Mouse (Mus musculus): ENCODE measurements around the gene Tspear.

GRCm38 (mm10) chr10:77839006-77839405, 152.6 kb downstream of the Tspear start:
- TF ChIP-seq CTCF (IDR thresholded peaks at IDR 0.05 in 2 of 3, conservative IDR thresholded peaks at IDR 0.05 in 1 of 3; ENCODE audit: control insufficient read depth in 1 of 3, insufficient read depth in 1 of 3, low read depth in 2 of 3, low read length in 3 of 3, poor library complexity in 1 of 3, severe bottlenecking in 1 of 3), result no peak
- no peak for TF ChIP-seq CHD2 (IDR thresholded peaks at IDR 0.05; ENCODE audit: low read length)
- no peak for TF ChIP-seq ZNF384 (IDR thresholded peaks at IDR 0.05; ENCODE audit: low read depth, low read length)
- no peak for TF ChIP-seq KAT2A (conservative IDR thresholded peaks at IDR 0.05; ENCODE audit: low read depth, low read length)
- TF ChIP-seq MXI1 (IDR thresholded peaks at IDR 0.05; ENCODE audit: low read depth, low read length), result no peak
- TF ChIP-seq SMC3 (IDR thresholded peaks at IDR 0.05; ENCODE audit: low read depth, low read length), result no peak
- TF ChIP-seq POLR2A (IDR thresholded peaks at IDR 0.05; ENCODE audit: control insufficient read depth in 1 of 2, insufficient read depth in 1 of 2, low read depth in 1 of 2, low read length in 2 of 2, poor library complexity in 1 of 2), result no peak
- no peak for TF ChIP-seq RCOR1 (IDR thresholded peaks at IDR 0.05; ENCODE audit: low read depth, low read length)
- TF ChIP-seq GATA1 (IDR thresholded peaks at IDR 0.05; ENCODE audit: low read depth, low read length), result no peak
- no peak for TF ChIP-seq HCFC1 (IDR thresholded peaks at IDR 0.05; ENCODE audit: low read depth, low read length)
- TF ChIP-seq BHLHE40 (IDR thresholded peaks at IDR 0.05; ENCODE audit: borderline replicate concordance, low read depth, low read length), result no peak
- no peak for TF ChIP-seq POLR2AphosphoS2 (IDR thresholded peaks at IDR 0.05; ENCODE audit: low read length)
